Mouse (Mus musculus) CD4-positive, CD25-positive, alpha-beta regulatory T cell, adult 2 months (primary cell): ENCODE data around the gene Wwox.

Experiments
- DNase-seq: peaks from one replicate; pipeline ENCODE4 v3.0.0-alpha.2; 2012; ENCODE audit warnings: low read depth, low spot score

Gene Wwox

GRCm38 (mm10) chr8:114803113-114803512 lies 363.7 kb downstream of the Wwox start:
- DNase-seq: peak; percentile 78

- no peak for DNase-seq
These were observed 367.5 kb downstream of the Wwox start for GRCm38 (mm10) chr8:114806826-114807420.

- DNase-seq: no peak
These were observed 368.4 kb downstream of the Wwox start for GRCm38 (mm10) chr8:114807676-114808426.

GRCm38 (mm10) chr8:114810470-114810869 lies 371.0 kb downstream of the Wwox start:
- no peak for DNase-seq

GRCm38 (mm10) chr8:114813830-114814229 lies 374.4 kb downstream of the Wwox start:
- DNase-seq: no peak

- peak; percentile 68 for DNase-seq
These were observed 375.6 kb downstream of the Wwox start for GRCm38 (mm10) chr8:114814769-114815736.

GRCm38 (mm10) chr8:114816343-114816742 lies 376.9 kb downstream of the Wwox start:
- peak; percentile 58 for DNase-seq

- no peak for DNase-seq
These were observed 377.5 kb downstream of the Wwox start for GRCm38 (mm10) chr8:114816949-114817348.

GRCm38 (mm10) chr8:114821543-114821942 lies 382.1 kb downstream of the Wwox start:
- no peak for DNase-seq

GRCm38 (mm10) chr8:114825460-114825859 lies 386.0 kb downstream of the Wwox start:
- peak; percentile 40 for DNase-seq

GRCm38 (mm10) chr8:114826991-114827390 lies 387.5 kb downstream of the Wwox start:
- DNase-seq: no peak

- peak; percentile 42 for DNase-seq
These were observed 388.4 kb downstream of the Wwox start for GRCm38 (mm10) chr8:114827810-114828209.

- DNase-seq: no peak
These were observed 392.1 kb downstream of the Wwox start for GRCm38 (mm10) chr8:114831595-114831994.

- no peak for DNase-seq
These were observed 392.9 kb downstream of the Wwox start for GRCm38 (mm10) chr8:114832251-114832774.

GRCm38 (mm10) chr8:114834730-114835129 lies 395.3 kb downstream of the Wwox start:
- DNase-seq: no peak

GRCm38 (mm10) chr8:114839998-114840397 lies 400.5 kb downstream of the Wwox start:
- DNase-seq: no peak

- DNase-seq: no peak
These were observed 408.2 kb downstream of the Wwox start for GRCm38 (mm10) chr8:114847666-114848065.

GRCm38 (mm10) chr8:114849461-114849860 lies 410.0 kb downstream of the Wwox start:
- DNase-seq: no peak

GRCm38 (mm10) chr8:114850014-114850870 lies 410.8 kb downstream of the Wwox start:
- DNase-seq: no peak

- no peak for DNase-seq
These were observed 414.3 kb downstream of the Wwox start for GRCm38 (mm10) chr8:114853765-114854164.

- DNase-seq: no peak
These were observed 416.4 kb downstream of the Wwox start for GRCm38 (mm10) chr8:114855833-114856232.
